Mouse (Mus musculus): Measurements from ENCODE around the gene Sept11.

Gene Sept11

GRCm38 (mm10) chr5:93171420-93171819 is 78.2 kb downstream of the Sept11 start:
- no peak for DNase-seq (ENCODE audit: inconsistent ontology term)

GRCm38 (mm10) chr5:93172536-93172935 is 79.3 kb downstream of the Sept11 start:
- no peak for DNase-seq (ENCODE audit: inconsistent ontology term)

- DNase-seq (ENCODE audit: inconsistent ontology term) = no peak
Observed at GRCm38 (mm10) chr5:93174675-93175074, 81.4 kb downstream of the Sept11 start.

GRCm38 (mm10) chr5:93178616-93179015 is 85.4 kb downstream of the Sept11 start:
- DNase-seq (ENCODE audit: inconsistent ontology term) = no peak

GRCm38 (mm10) chr5:93180252-93180651 is 87.0 kb downstream of the Sept11 start:
- DNase-seq (ENCODE audit: inconsistent ontology term) = no peak

GRCm38 (mm10) chr5:93183311-93183710 is 90.1 kb downstream of the Sept11 start:
- DNase-seq (ENCODE audit: inconsistent ontology term) = no peak

GRCm38 (mm10) chr5:93184548-93184947 is 91.3 kb downstream of the Sept11 start:
- no peak for DNase-seq (ENCODE audit: inconsistent ontology term)

- no peak for DNase-seq (ENCODE audit: inconsistent ontology term)
Observed at GRCm38 (mm10) chr5:93189607-93190006, 96.4 kb downstream of the Sept11 start.

GRCm38 (mm10) chr5:93190428-93190827 is 97.2 kb downstream of the Sept11 start:
- no peak for DNase-seq (ENCODE audit: inconsistent ontology term)

GRCm38 (mm10) chr5:93198232-93198631 is 105.0 kb downstream of the Sept11 start:
- DNase-seq (ENCODE audit: inconsistent ontology term) = no peak

- no peak for DNase-seq (ENCODE audit: inconsistent ontology term)
Observed at GRCm38 (mm10) chr5:93201181-93201580, 107.9 kb downstream of the Sept11 start.

GRCm38 (mm10) chr5:93205371-93206108 is 112.3 kb downstream of the Sept11 start:
- peak; percentile 54 for DNase-seq (ENCODE audit: inconsistent ontology term)

GRCm38 (mm10) chr5:93206109-93207005 is 113.1 kb downstream of the Sept11 start, which contains the start of the genes Ccni and 2010109A12Rik:
Ccni (minus strand) TSS chr5:93206495.
2010109A12Rik (plus strand) TSS chr5:93206518.
- DNase-seq (ENCODE audit: inconsistent ontology term) = peak; percentile 98

GRCm38 (mm10) chr5:93207006-93207348 is 113.7 kb downstream of the Sept11 start:
- no peak for DNase-seq (ENCODE audit: inconsistent ontology term)

GRCm38 (mm10) chr5:93207555-93207954 is 114.3 kb downstream of the Sept11 start:
- no peak for DNase-seq (ENCODE audit: inconsistent ontology term)

- DNase-seq (ENCODE audit: inconsistent ontology term) = no peak
Observed at GRCm38 (mm10) chr5:93218375-93218774, 125.1 kb downstream of the Sept11 start.

GRCm38 (mm10) chr5:93221661-93222060 is 128.4 kb downstream of the Sept11 start:
- DNase-seq (ENCODE audit: inconsistent ontology term) = peak; percentile 37

GRCm38 (mm10) chr5:93224549-93224948 is 131.3 kb downstream of the Sept11 start:
- no peak for DNase-seq (ENCODE audit: inconsistent ontology term)
